Mouse (Mus musculus) ZHBTc4 (cell line): ENCODE data around the gene Coq8b.

Experiments used
- DNase-seq: peaks from one replicate; pipeline ENCODE4 v3.0.0-alpha.2; 2011; ENCODE audit warnings: low read depth, low spot score

The Coq8b gene

GRCm38 (mm10) chr7:27271423-27271822 is 38.6 kb downstream of the Coq8b start:
- peak; percentile 55 for DNase-seq

GRCm38 (mm10) chr7:27273739-27274351 is 41.0 kb downstream of the Coq8b start:
- DNase-seq, result peak; percentile 96

GRCm38 (mm10) chr7:27274916-27275315 is 42.1 kb downstream of the Coq8b start:
- no peak for DNase-seq

GRCm38 (mm10) chr7:27276021-27276420 is 43.2 kb downstream of the Coq8b start:
- DNase-seq, result peak; percentile 83

GRCm38 (mm10) chr7:27277191-27277590 is 44.4 kb downstream of the Coq8b start:
- DNase-seq, result peak; percentile 42

- DNase-seq, result no peak
Observed at GRCm38 (mm10) chr7:27281717-27282116, 48.9 kb downstream of the Coq8b start.

GRCm38 (mm10) chr7:27282225-27282624 is 49.4 kb downstream of the Coq8b start:
- no peak for DNase-seq

GRCm38 (mm10) chr7:27284865-27285697 is 52.3 kb downstream of the Coq8b start:
- DNase-seq, result peak; percentile 98

GRCm38 (mm10) chr7:27285698-27286066 is 52.9 kb downstream of the Coq8b start:
- DNase-seq, result peak; percentile 94

- no peak for DNase-seq
Observed at GRCm38 (mm10) chr7:27288732-27289131, 55.9 kb downstream of the Coq8b start.

GRCm38 (mm10) chr7:27290555-27290954 is 57.7 kb downstream of the Coq8b start:
- peak; percentile 73 for DNase-seq

GRCm38 (mm10) chr7:27291795-27292466 is 59.1 kb downstream of the Coq8b start:
- no peak for DNase-seq

- DNase-seq, result no peak
Observed at GRCm38 (mm10) chr7:27295956-27296355, 63.1 kb downstream of the Coq8b start.

GRCm38 (mm10) chr7:27296518-27296917 is 63.7 kb downstream of the Coq8b start:
- DNase-seq, result no peak

GRCm38 (mm10) chr7:27298033-27298610 is 65.3 kb downstream of the Coq8b start:
- no peak for DNase-seq

GRCm38 (mm10) chr7:27298816-27299215 is 66.0 kb downstream of the Coq8b start:
- no peak for DNase-seq

- DNase-seq, result no peak
Observed at GRCm38 (mm10) chr7:27300351-27300750, 67.5 kb downstream of the Coq8b start.

GRCm38 (mm10) chr7:27300801-27301200 is 68.0 kb downstream of the Coq8b start:
- DNase-seq, result no peak

GRCm38 (mm10) chr7:27302172-27302571 is 69.3 kb downstream of the Coq8b start:
- DNase-seq, result peak; percentile 93

GRCm38 (mm10) chr7:27305091-27305730 is 72.4 kb downstream of the Coq8b start:
- no peak for DNase-seq
